Comparison of ENCODE assay signal across 9 mouse cellular contexts in genomic region chr4:135652966-135653607, GRCm38 (mm10). TPM values are rescaled to one million over a fixed set of nuclear protein-coding genes. Genes with fewer than 3 reads are reported as not detected.
DNase-seq lines count a peak whose midpoint lies in the region; ATAC-seq and TF ChIP-seq lines count a peak whose summit lies in the region.
"Had no signal": no experiment of that assay in that cellular context is flagged by ENCODE, and none has a peak within 500 bp of the region (broad histone marks: within the 10 kb centered on the region; RNA-seq: fewer than 3 reads in every experiment).

No protein-coding gene starts in this region.

- no peak overlapping the region for H3K4me2 ChIP-seq in kidney, embryonic 15.5 days
- H3K4me2 ChIP-seq in limb, embryonic 14.5 days (replicated peaks; ENCODE audit: low read depth, low read length, severe bottlenecking): peak overlapping the region; percentile 28; the same call in 1 of the 2 replicates
- H3K4me2 ChIP-seq: stomach, embryonic 15.5 days had no signal

- no peak overlapping the region for H3K27ac ChIP-seq in kidney, embryonic 15.5 days
- peak overlapping the region; percentile 77 for H3K27ac ChIP-seq in heart, adult 2 months
- H3K27ac ChIP-seq in limb, embryonic 14.5 days (replicated peaks; ENCODE audit: low read depth, low read length): 0 out of 2 replicates have a peak overlapping the region, but pooled peaks have one; percentile 26
- H3K27ac ChIP-seq: stomach, embryonic 15.5 days had no signal

- H3K9ac ChIP-seq in kidney, embryonic 15.5 days: no peak overlapping the region
- H3K9ac ChIP-seq in heart, adult 2 months (ENCODE audit: low read depth, low read length): no peak overlapping the region
- H3K9ac ChIP-seq in limb, embryonic 14.5 days (ENCODE audit: low read depth, low read length, severe bottlenecking): no peak overlapping the region
- H3K9ac ChIP-seq: stomach, embryonic 15.5 days had no signal

- intact Hi-C loops in heart, adult 2 months (cut with DNase I): loop anchor here (2.0 kb wide), 1 partner anchor 88 kb away; no protein-coding TSS in a partner anchor

- peaks cover 36% of the 10 kb centered on the region for H3K4me1 ChIP-seq in kidney, embryonic 15.5 days
- H3K4me1 ChIP-seq in heart, adult 2 months (ENCODE audit: control insufficient read depth, insufficient read depth, low read length): peaks cover 6% of the 10 kb centered on the region
- H3K4me1 ChIP-seq in limb, embryonic 14.5 days (ENCODE audit: control insufficient read depth, insufficient read depth, low read length): peaks cover 37% of the 10 kb centered on the region

- peak; percentile 92 for TF ChIP-seq EP300 in heart, adult 2 months (IDR thresholded peaks at IDR 0.05; ENCODE audit: insufficient read depth, low read depth, low read length)

- TF ChIP-seq CTCF in heart, adult 2 months (IDR thresholded peaks at IDR 0.05): no peak

- TF ChIP-seq POLR2A in heart, adult 2 months (IDR thresholded peaks at IDR 0.05; ENCODE audit: insufficient read depth, low read depth, low read length): no peak
- no peak for TF ChIP-seq POLR2A in limb, embryonic 14.5 days (IDR thresholded peaks at IDR 0.05; ENCODE audit: borderline replicate concordance, extremely low read depth, insufficient read depth, insufficient read length)

- peaks cover 2% of the 10 kb centered on the region; the same call in 1 of the 2 replicates for H3K27me3 ChIP-seq in kidney, embryonic 15.5 days
- H3K27me3 ChIP-seq in heart, adult 2 months (ENCODE audit: control insufficient read depth, insufficient read depth, low read length): no peaks in the 10 kb centered on the region
- H3K27me3 ChIP-seq in limb, embryonic 14.5 days (ENCODE audit: control insufficient read depth, insufficient read depth, low read length): no peaks in the 10 kb centered on the region
- H3K27me3 ChIP-seq: stomach, embryonic 15.5 days had no signal

- H3K36me3 ChIP-seq in kidney, embryonic 15.5 days: no peaks in the 10 kb centered on the region
- H3K36me3 ChIP-seq in heart, adult 2 months (ENCODE audit: control insufficient read depth, insufficient read depth, low read length): no peaks in the 10 kb centered on the region
- H3K36me3 ChIP-seq in limb, embryonic 14.5 days (ENCODE audit: control insufficient read depth, insufficient read depth, low read length): no peaks in the 10 kb centered on the region
- H3K36me3 ChIP-seq: stomach, embryonic 15.5 days had no signal

- WGBS in kidney, embryonic 15.5 days: 47% methylated on average over 11 of the region's 11 CpGs
- WGBS in heart, adult 2 months: 35% methylated on average over 11 of the region's 11 CpGs
- 22% methylated on average over 11 of the region's 11 CpGs for WGBS in limb, embryonic 14.5 days

- H3K79me2 ChIP-seq in heart, adult 2 months (replicated peaks; ENCODE audit: control insufficient read depth, insufficient read depth, low read length): no peaks in the 10 kb centered on the region

- ATAC-seq in kidney, embryonic 15.5 days (replicated peaks; ENCODE audit: low FRiP score): no peak
- ATAC-seq in limb, embryonic 14.5 days (ENCODE audit: low FRiP score, low read depth): no peak
- no peak for ATAC-seq in activated CD4-positive, CD25-positive, alpha-beta regulatory T cell, adult 4 months
- no peak for ATAC-seq in monocyte, adult 5-6 weeks (replicated peaks; ENCODE audit: insufficient number of reproducible peaks, low FRiP score, low TSS enrichment, poor library complexity, severe bottlenecking)

- H3K4me3 ChIP-seq in kidney, embryonic 15.5 days (replicated peaks): no peak overlapping the region
- H3K4me3 ChIP-seq in heart, adult 2 months: no peak overlapping the region
- no peak overlapping the region for H3K4me3 ChIP-seq in limb, embryonic 14.5 days (replicated peaks; ENCODE audit: low read length)
- H3K4me3 ChIP-seq: stomach, embryonic 15.5 days had no signal

- peak; percentile 17 to 54 for DNase-seq in kidney, adult 8-10 months
- DNase-seq in embryo, embryonic 10.5 days (ENCODE audit: low spot score): peak; percentile 57
- peak; percentile 77 to 87 for DNase-seq in heart, adult 2 months
- peak; percentile 44 for DNase-seq in limb, embryonic 14.5 days (ENCODE audit: low spot score)
- DNase-seq in urinary bladder, postnatal 10 days (ENCODE audit: low spot score): no peak

- no peaks in the 10 kb centered on the region for H3K9me3 ChIP-seq in kidney, embryonic 15.5 days (replicated peaks)
- H3K9me3 ChIP-seq in limb, embryonic 14.5 days (ENCODE audit: control insufficient read depth, low read length): no peaks in the 10 kb centered on the region
- H3K9me3 ChIP-seq: stomach, embryonic 15.5 days had no signal

RNA-seq across cellular contexts. Expression of gene Ifnlr1, which starts 33.0 kb away (rescaled TPM):
- 1.1 TPM in 2 replicates for polyA plus RNA-seq in kidney, embryonic 15.5 days (2015; fragmentation: Nextera tagmentation; extraction: Ambion mirVana)
- 1 to 10 TPM; 1.8 to 3.2 TPM for total RNA-seq in heart, adult 2 months (2021)
- 2.0 and 2.8 TPM in 2 replicates for polyA plus RNA-seq in heart, adult 2 months (2012; rRNA removed)
- 3.1 and 3.4 TPM in 2 replicates for polyA plus RNA-seq in limb, embryonic 14.5 days (2012; rRNA removed)
- polyA plus RNA-seq in limb, embryonic 14.5 days (2014; fragmentation: Nextera tagmentation; extraction: Ambion mirVana): 1.1 and 2.0 TPM in 2 replicates
- under 1 TPM in 1 of 2 experiments, not detected in 1; 0.08 TPM for polyA plus RNA-seq in activated CD4-positive, CD25-positive, alpha-beta regulatory T cell, adult 4 months (2017; shearing (Covaris generic))
- total RNA-seq in monocyte, adult 5-6 weeks (2017): 0.53 TPM in 1 of 3 replicates, not detected in the others
